Mouse (Mus musculus) kidney, embryonic 15.5 days (tissue): ENCODE measurements around the gene Bicd2. TPM values are rescaled to one million over a fixed set of nuclear protein-coding genes. Genes with fewer than 3 reads are reported as not detected.

Experiments used
- ATAC-seq: fragments of 200-750 bp; cut with Nextera tagmentation; replicated peaks from 2 replicates; pipeline ENCODE4 v1.8.0; 2017; ENCODE audit warnings: moderate TSS enrichment; ENCODE audit not compliant: low FRiP score
- H3K27ac ChIP-seq: fragments of 300-500 bp; sonication (generic); 2 replicates; pipeline ENCODE4 v1.5.1; 2015; ENCODE audit warnings: mild to moderate bottlenecking, inconsistent platforms
- H3K27me3 ChIP-seq: fragments of 300-500 bp; sonication (generic); 2 replicates; pipeline ENCODE4 v1.6.1; 2015; ENCODE audit warnings: inconsistent platforms
- H3K36me3 ChIP-seq: fragments of 300-500 bp; sonication (generic); 2 replicates; pipeline ENCODE4 v1.6.1; 2015; ENCODE audit warnings: inconsistent platforms
- H3K4me1 ChIP-seq: fragments of 300-500 bp; sonication (generic); 2 replicates; pipeline ENCODE4 v1.6.1; 2015; ENCODE audit warnings: inconsistent platforms
- H3K4me2 ChIP-seq: fragments of 300-500 bp; sonication (generic); 2 replicates; pipeline ENCODE4 v1.6.1; 2015; ENCODE audit warnings: moderate library complexity, mild to moderate bottlenecking, inconsistent platforms
- H3K4me3 ChIP-seq: fragments of 300-500 bp; sonication (generic); replicated peaks from 2 replicates; pipeline ENCODE4 v1.5.1; 2015; ENCODE audit warnings: mild to moderate bottlenecking, inconsistent platforms
- H3K9ac ChIP-seq: fragments of 300-500 bp; sonication (generic); 2 replicates; pipeline ENCODE4 v1.6.1; 2015; ENCODE audit warnings: mild to moderate bottlenecking, inconsistent platforms
- H3K9me3 ChIP-seq: fragments of 300-500 bp; sonication (generic); replicated peaks from 2 replicates; pipeline ENCODE4 v1.6.1; 2016; ENCODE audit warnings: inconsistent platforms
- WGBS: fragments of 180-500 bp; shearing (Covaris S2); methylation state at CpG from one replicate; pipeline ENCODE4 v1.1.7; 2015; ENCODE audit warnings: mixed read lengths; 5-methylcytosine and 5-hydroxymethylcytosine counted together
- polyA plus RNA-seq: library from polyadenylated mRNA; unstranded; fragments of >200 nt; fragmentation: Nextera tagmentation; extraction: Ambion mirVana; gene quantifications from 2 replicates; pipeline ENCODE4 v1.2.1, GENCODE M21; 2015

Bicd2 gene
- polyA plus RNA-seq, 1 experiment from 2014 or later: 25.0 TPM

- Histone ChIP-seq H3K36me3 (no peaks in the 10 kb centered on the region), H3K9me3 (no peaks in the 10 kb centered on the region), H3K4me1 (no peaks in the 10 kb centered on the region), H3K4me2 (no peak overlapping the region), H3K9ac (no peak overlapping the region), H3K27me3 (no peaks in the 10 kb centered on the region), H3K27ac (no peak overlapping the region), H3K4me3 (no peak overlapping the region)
- 85% methylated on average over 2 of the region's 2 CpGs for WGBS
- ATAC-seq: no peak
Measured at GRCm38 (mm10) chr13:49333250-49333649, 8.1 kb upstream of the Bicd2 start.

- Histone ChIP-seq H3K4me2 (no peak overlapping the region), H3K9me3 (no peaks in the 10 kb centered on the region), H3K4me1 (no peaks in the 10 kb centered on the region), H3K27me3 (no peaks in the 10 kb centered on the region), H3K4me3 (no peak overlapping the region), H3K9ac (no peak overlapping the region), H3K27ac (no peak overlapping the region), H3K36me3 (no peaks in the 10 kb centered on the region)
- 83% methylated on average over 12 of the region's 12 CpGs for WGBS
- no peak for ATAC-seq
Measured at GRCm38 (mm10) chr13:49335077-49335982, 6.1 kb upstream of the Bicd2 start.

- WGBS: 76% methylated on average over 7 of the region's 7 CpGs
Measured at GRCm38 (mm10) chr13:49338893-49339546, 2.4 kb upstream of the Bicd2 start.

GRCm38 (mm10) chr13:49341831-49342722 is 692 bp downstream of the Bicd2 start:
- WGBS: 6% methylated on average over 25 of the region's 25 CpGs
- peak; percentile 37 for ATAC-seq
- Histone ChIP-seq H3K9ac (peak overlapping the region; percentile 90), H3K4me2 (peak overlapping the region; percentile 78), H3K36me3 (no peaks in the 10 kb centered on the region), H3K4me3 (peak overlapping the region; percentile 85), H3K9me3 (no peaks in the 10 kb centered on the region), H3K27me3 (no peaks in the 10 kb centered on the region), H3K27ac (peak overlapping the region; percentile 63), H3K4me1 (peaks cover 40% of the 10 kb centered on the region)

More at GRCm38 (mm10) chr13:49338893-49339546, 2.4 kb upstream of the Bicd2 start:
- peaks cover 26% of the 10 kb centered on the region for H3K4me1 ChIP-seq
- no peaks in the 10 kb centered on the region for H3K27me3 ChIP-seq
- no peak overlapping the region for H3K4me2 ChIP-seq
- H3K4me3 ChIP-seq: no peak overlapping the region
- H3K36me3 ChIP-seq: no peaks in the 10 kb centered on the region
- H3K9ac ChIP-seq: no peak overlapping the region
- no peak overlapping the region for H3K27ac ChIP-seq
- ATAC-seq: no peak
- no peaks in the 10 kb centered on the region for H3K9me3 ChIP-seq

GRCm38 (mm10) chr13:49342723-49343100 is 1.3 kb downstream of the Bicd2 start:
- peak overlapping the region; percentile 78 for H3K4me2 ChIP-seq
- H3K9ac ChIP-seq: peak overlapping the region; percentile 90; the same call in 1 of the 2 replicates
- no peaks in the 10 kb centered on the region for H3K27me3 ChIP-seq
- peak overlapping the region; percentile 85 for H3K4me3 ChIP-seq
- no peaks in the 10 kb centered on the region for H3K9me3 ChIP-seq
- H3K4me1 ChIP-seq: peaks cover 40% of the 10 kb centered on the region
- H3K36me3 ChIP-seq: no peaks in the 10 kb centered on the region
- no peak overlapping the region for H3K27ac ChIP-seq
- ATAC-seq: no peak

- Histone ChIP-seq H3K36me3 (no peaks in the 10 kb centered on the region), H3K27me3 (no peaks in the 10 kb centered on the region), H3K27ac (no peak overlapping the region), H3K9ac (no peak overlapping the region), H3K4me1 (peaks cover 40% of the 10 kb centered on the region), H3K4me3 (no peak overlapping the region), H3K4me2 (no peak overlapping the region), H3K9me3 (no peaks in the 10 kb centered on the region)
- 71% methylated on average over 8 of the region's 8 CpGs for WGBS
- ATAC-seq: no peak
Measured at GRCm38 (mm10) chr13:49344567-49344966, 3.2 kb downstream of the Bicd2 start.

GRCm38 (mm10) chr13:49345476-49345875 is 4.1 kb downstream of the Bicd2 start:
- no peak overlapping the region for H3K4me2 ChIP-seq
- no peak overlapping the region for H3K4me3 ChIP-seq
- WGBS: 69% methylated on average over 2 of the region's 2 CpGs
- H3K4me1 ChIP-seq: peaks cover 39% of the 10 kb centered on the region
- H3K27me3 ChIP-seq: no peaks in the 10 kb centered on the region
- H3K27ac ChIP-seq: no peak overlapping the region
- no peak overlapping the region for H3K9ac ChIP-seq
- no peaks in the 10 kb centered on the region for H3K36me3 ChIP-seq
- no peaks in the 10 kb centered on the region for H3K9me3 ChIP-seq
- ATAC-seq: no peak

- H3K36me3 ChIP-seq: no peaks in the 10 kb centered on the region
- H3K27me3 ChIP-seq: no peaks in the 10 kb centered on the region
- no peak overlapping the region for H3K27ac ChIP-seq
- no peak overlapping the region for H3K4me2 ChIP-seq
- 87% methylated on average over 2 of the region's 2 CpGs for WGBS
- H3K4me1 ChIP-seq: peaks cover 27% of the 10 kb centered on the region
- H3K9ac ChIP-seq: no peak overlapping the region
- H3K4me3 ChIP-seq: no peak overlapping the region
- H3K9me3 ChIP-seq: no peaks in the 10 kb centered on the region
- ATAC-seq: no peak
Measured at GRCm38 (mm10) chr13:49348522-49348921, 7.1 kb downstream of the Bicd2 start.

GRCm38 (mm10) chr13:49349335-49349734 is 8.0 kb downstream of the Bicd2 start:
- 0 out of 2 replicates have a peak, but pooled peaks cover under 1% of the 10 kb centered on the region for H3K36me3 ChIP-seq
- H3K9me3 ChIP-seq: no peaks in the 10 kb centered on the region
- H3K27ac ChIP-seq: no peak overlapping the region
- H3K4me1 ChIP-seq: peaks cover 19% of the 10 kb centered on the region
- H3K4me3 ChIP-seq: no peak overlapping the region
- ATAC-seq: no peak
- WGBS: 90% methylated on average over 4 of the region's 4 CpGs
- no peak overlapping the region for H3K4me2 ChIP-seq
- H3K27me3 ChIP-seq: no peaks in the 10 kb centered on the region
- no peak overlapping the region for H3K9ac ChIP-seq

- peaks cover 16% of the 10 kb centered on the region for H3K4me1 ChIP-seq
- H3K27ac ChIP-seq: no peak overlapping the region
- H3K9ac ChIP-seq: no peak overlapping the region
- H3K4me3 ChIP-seq: no peak overlapping the region
- 0 out of 2 replicates have a peak, but pooled peaks cover 2% of the 10 kb centered on the region for H3K36me3 ChIP-seq
- ATAC-seq: no peak
- H3K27me3 ChIP-seq: no peaks in the 10 kb centered on the region
- WGBS: 93% methylated on average over 6 of the region's 6 CpGs
- no peak overlapping the region for H3K4me2 ChIP-seq
- no peaks in the 10 kb centered on the region for H3K9me3 ChIP-seq
Measured at GRCm38 (mm10) chr13:49349836-49350505, 8.6 kb downstream of the Bicd2 start.

- Histone ChIP-seq H3K9me3 (no peaks in the 10 kb centered on the region), H3K4me3 (no peak overlapping the region), H3K27ac (no peak overlapping the region), H3K4me1 (peaks cover 10% of the 10 kb centered on the region), H3K9ac (no peak overlapping the region), H3K27me3 (no peaks in the 10 kb centered on the region), H3K36me3 (peaks cover 16% of the 10 kb centered on the region; the same call in 1 of the 2 replicates), H3K4me2 (no peak overlapping the region)
- 70% methylated on average over 3 of the region's 3 CpGs for WGBS
- no peak for ATAC-seq
Measured at GRCm38 (mm10) chr13:49352581-49353159, 11.3 kb downstream of the Bicd2 start.
